Mouse (Mus musculus) hindbrain, embryonic 16.5 days (tissue): ENCODE measurements around the gene Susd1. TPM values are rescaled to one million over a fixed set of nuclear protein-coding genes. Genes with fewer than 3 reads are reported as not detected.

Experiments
- ATAC-seq: fragments of 200-750 bp; cut with Nextera tagmentation; 2 replicates; pipeline ENCODE4 v1.8.0; 2017; ENCODE audit warnings: moderate TSS enrichment, moderate library complexity
- H3K27ac ChIP-seq: fragments of 300-500 bp; sonication (generic); 2 replicates; pipeline ENCODE4 v1.5.1; 2014; ENCODE audit warnings: low read depth, mild to moderate bottlenecking, control low read depth, low read length, moderate library complexity
- H3K27me3 ChIP-seq: fragments of 300-500 bp; sonication (generic); replicated peaks from 2 replicates; pipeline ENCODE4 v1.6.1; 2014; ENCODE audit warnings: low read length; ENCODE audit not compliant: control insufficient read depth, insufficient read depth
- H3K36me3 ChIP-seq: fragments of 300-500 bp; sonication (generic); 2 replicates; pipeline ENCODE4 v1.6.1; 2014; ENCODE audit warnings: mild to moderate bottlenecking, low read length, moderate library complexity, mixed read lengths; ENCODE audit not compliant: control insufficient read depth, insufficient read depth
- H3K4me1 ChIP-seq: fragments of 300-500 bp; sonication (generic); 2 replicates; pipeline ENCODE4 v1.6.1; 2014; ENCODE audit warnings: low read depth, low read length; ENCODE audit not compliant: control insufficient read depth, insufficient read depth
- H3K4me2 ChIP-seq: fragments of 300-500 bp; sonication (generic); 2 replicates; pipeline ENCODE4 v1.6.1; 2014; ENCODE audit warnings: mild to moderate bottlenecking, low read length, control low read depth, moderate library complexity
- H3K4me3 ChIP-seq: fragments of 300-500 bp; sonication (generic); 2 replicates; pipeline ENCODE4 v1.5.1; 2014; ENCODE audit warnings: mild to moderate bottlenecking, low read length, control low read depth, moderate library complexity
- H3K9ac ChIP-seq: fragments of 300-500 bp; sonication (generic); 2 replicates; pipeline ENCODE4 v1.6.1; 2014; ENCODE audit warnings: low read depth, mild to moderate bottlenecking, control low read depth, low read length, moderate library complexity
- H3K9me3 ChIP-seq: fragments of 300-500 bp; sonication (generic); 2 replicates; pipeline ENCODE4 v1.6.1; 2014; ENCODE audit warnings: mild to moderate bottlenecking, low read length, moderate library complexity; ENCODE audit not compliant: control insufficient read depth
- WGBS: fragments of 180-500 bp; shearing (Covaris S2); extraction: QIAGEN DNeasy Blood & Tissue Kit; methylation state at CpG from one replicate; pipeline ENCODE4 v1.1.7; 2014; 5-methylcytosine and 5-hydroxymethylcytosine counted together
- polyA plus RNA-seq: library from polyadenylated mRNA; unstranded; fragments of >200 nt; fragmentation: Nextera tagmentation; extraction: Ambion mirVana; gene quantifications from 2 replicates; pipeline ENCODE4 v1.2.1, GENCODE M21; 2015

Gene Susd1
- 2.1 and 2.2 TPM in 2 replicates for polyA plus RNA-seq

GRCm38 (mm10) chr4:59437990-59438854 lies at the start of gene Susd1:
Gene Susd1 (minus strand): TSS chr4:59438633.
- ATAC-seq: peak; percentile 93
- Histone ChIP-seq H3K9ac (peak within 1 kb of the TSS; percentile 86), H3K27ac (peak within 1 kb of the TSS; percentile 12; the same call in 1 of the 2 replicates), H3K4me3 (peak within 1 kb of the TSS; percentile 82), H3K36me3 (no peaks in the 10 kb centered on the region), H3K4me2 (peak within 1 kb of the TSS; percentile 100), H3K27me3 (peaks cover 3% of the 10 kb centered on the region; the same call in 1 of the 2 replicates), H3K9me3 (no peaks in the 10 kb centered on the region), H3K4me1 (peaks cover 3% of the 10 kb centered on the region)
- WGBS: under 1% methylated on average over 70 of the region's 75 CpGs

GRCm38 (mm10) chr4:59471306-59471705 lies 32.9 kb upstream of the Susd1 start:
- Histone ChIP-seq H3K4me3 (no peak overlapping the region), H3K27me3 (no peaks in the 10 kb centered on the region), H3K4me2 (no peak overlapping the region), H3K27ac (no peak overlapping the region), H3K4me1 (no peaks in the 10 kb centered on the region), H3K36me3 (no peaks in the 10 kb centered on the region), H3K9ac (no peak overlapping the region), H3K9me3 (no peaks in the 10 kb centered on the region)
- no peak for ATAC-seq

GRCm38 (mm10) chr4:59465449-59465848 lies 27.0 kb upstream of the Susd1 start:
- Histone ChIP-seq H3K27ac (no peak overlapping the region), H3K4me1 (no peaks in the 10 kb centered on the region), H3K9me3 (no peaks in the 10 kb centered on the region), H3K9ac (no peak overlapping the region), H3K4me3 (no peak overlapping the region), H3K4me2 (no peak overlapping the region), H3K27me3 (no peaks in the 10 kb centered on the region), H3K36me3 (no peaks in the 10 kb centered on the region)
- ATAC-seq: no peak
- 73% methylated on average over 2 of the region's 2 CpGs for WGBS

GRCm38 (mm10) chr4:59464661-59465060 lies 26.2 kb upstream of the Susd1 start:
- no peaks in the 10 kb centered on the region for H3K9me3 ChIP-seq
- ATAC-seq: no peak
- 83% methylated on average over 6 of the region's 6 CpGs for WGBS
- no peak overlapping the region for H3K4me2 ChIP-seq
- H3K27ac ChIP-seq: no peak overlapping the region
- H3K4me1 ChIP-seq: no peaks in the 10 kb centered on the region
- no peaks in the 10 kb centered on the region for H3K36me3 ChIP-seq
- no peaks in the 10 kb centered on the region for H3K27me3 ChIP-seq
- H3K9ac ChIP-seq: no peak overlapping the region
- no peak overlapping the region for H3K4me3 ChIP-seq

DNA sequence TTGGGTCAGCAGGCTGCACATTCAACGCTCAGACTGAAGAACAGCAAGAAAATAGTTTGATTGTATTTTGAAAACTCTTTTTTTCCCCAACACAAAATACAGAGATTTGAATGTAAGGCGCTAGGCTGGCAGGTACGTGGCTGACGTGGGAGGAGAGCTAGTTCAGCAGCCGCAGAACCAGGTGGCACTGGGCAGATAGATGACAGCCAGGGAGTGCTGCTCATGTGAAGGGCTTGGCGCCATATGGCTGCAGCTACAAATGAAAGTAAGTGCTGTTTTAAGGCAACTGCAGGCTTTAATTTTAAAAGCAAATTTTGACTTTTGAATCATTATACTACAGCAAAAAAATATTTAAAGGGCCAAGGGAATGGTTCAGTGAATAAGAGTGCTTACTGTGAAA lies 24.1 kb upstream of the Susd1 start:
- Histone ChIP-seq H3K27ac (no peak overlapping the region), H3K4me1 (no peaks in the 10 kb centered on the region), H3K4me2 (no peak overlapping the region), H3K9me3 (no peaks in the 10 kb centered on the region), H3K36me3 (no peaks in the 10 kb centered on the region), H3K27me3 (no peaks in the 10 kb centered on the region), H3K4me3 (no peak overlapping the region), H3K9ac (no peak overlapping the region)
- WGBS: 83% methylated on average over 6 of the region's 6 CpGs
- no peak for ATAC-seq

GRCm38 (mm10) chr4:59461116-59461727 lies 22.8 kb upstream of the Susd1 start:
- H3K9me3 ChIP-seq: no peaks in the 10 kb centered on the region
- ATAC-seq: no peak
- H3K36me3 ChIP-seq: no peaks in the 10 kb centered on the region
- H3K9ac ChIP-seq: no peak overlapping the region
- H3K27me3 ChIP-seq: no peaks in the 10 kb centered on the region
- 82% methylated on average over 11 of the region's 11 CpGs for WGBS
- no peak overlapping the region for H3K4me3 ChIP-seq
- H3K4me1 ChIP-seq: no peaks in the 10 kb centered on the region
- no peak overlapping the region for H3K27ac ChIP-seq
- no peak overlapping the region for H3K4me2 ChIP-seq

GRCm38 (mm10) chr4:59459216-59459955 lies 21.0 kb upstream of the Susd1 start:
- Histone ChIP-seq H3K4me1 (no peaks in the 10 kb centered on the region), H3K27ac (no peak overlapping the region), H3K9me3 (no peaks in the 10 kb centered on the region), H3K27me3 (no peaks in the 10 kb centered on the region), H3K9ac (no peak overlapping the region), H3K36me3 (no peaks in the 10 kb centered on the region), H3K4me2 (no peak overlapping the region), H3K4me3 (no peak overlapping the region)
- ATAC-seq: no peak
- 79% methylated on average over 13 of the region's 13 CpGs for WGBS

DNA sequence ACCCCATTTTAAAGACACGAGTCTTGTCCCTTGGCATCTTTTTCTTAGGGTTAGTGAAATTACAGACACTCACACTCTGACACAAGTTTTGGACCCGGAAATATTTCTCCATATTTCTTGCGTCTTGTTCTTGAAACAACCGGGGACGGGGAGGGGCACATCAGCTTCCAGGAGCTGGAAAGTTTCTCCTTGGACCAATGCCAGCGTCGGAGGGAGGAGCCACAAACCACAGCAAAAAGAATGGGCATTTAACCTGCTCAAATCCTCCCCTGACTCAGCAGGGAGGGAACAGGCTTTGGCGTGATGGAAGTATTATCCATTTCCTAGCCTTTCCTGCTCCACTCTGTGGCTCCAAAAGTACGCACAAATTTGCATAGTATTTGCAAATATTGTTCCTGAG lies 19.5 kb upstream of the Susd1 start:
- Histone ChIP-seq H3K9me3 (no peaks in the 10 kb centered on the region), H3K4me1 (no peaks in the 10 kb centered on the region), H3K4me2 (no peak overlapping the region), H3K4me3 (no peak overlapping the region), H3K9ac (no peak overlapping the region), H3K36me3 (no peaks in the 10 kb centered on the region), H3K27me3 (no peaks in the 10 kb centered on the region), H3K27ac (no peak overlapping the region)
- no peak for ATAC-seq
- WGBS: 49% methylated on average over 9 of the region's 9 CpGs

DNA sequence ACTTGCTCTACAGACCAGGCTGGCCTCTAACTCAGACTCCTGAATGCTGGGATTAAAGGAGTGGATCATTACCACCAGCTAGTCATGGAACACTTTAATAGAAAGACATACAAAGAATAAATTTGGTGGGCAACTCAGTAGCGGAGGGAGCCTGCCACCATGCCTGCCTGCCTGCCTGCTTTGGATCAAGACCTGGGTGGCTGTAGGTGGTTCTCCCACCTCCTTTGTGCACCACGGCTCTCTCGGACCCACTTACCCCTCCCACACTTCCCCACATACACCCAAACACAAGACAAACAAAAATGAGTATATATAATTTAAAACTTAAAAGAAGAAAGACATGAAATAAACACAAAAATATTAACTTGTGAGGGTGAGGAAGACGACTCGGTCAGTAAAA lies 18.7 kb upstream of the Susd1 start:
- H3K4me2 ChIP-seq: no peak overlapping the region
- 91% methylated on average over 5 of the region's 5 CpGs for WGBS
- H3K27me3 ChIP-seq: no peaks in the 10 kb centered on the region
- H3K9ac ChIP-seq: no peak overlapping the region
- H3K27ac ChIP-seq: no peak overlapping the region
- H3K4me3 ChIP-seq: no peak overlapping the region
- no peaks in the 10 kb centered on the region for H3K4me1 ChIP-seq
- H3K36me3 ChIP-seq: no peaks in the 10 kb centered on the region
- no peak for ATAC-seq
- no peaks in the 10 kb centered on the region for H3K9me3 ChIP-seq
